Mouse (Mus musculus): ENCODE data around the gene Soga3. TPM values are rescaled to one million over a fixed set of nuclear protein-coding genes. Genes with fewer than 3 reads are reported as not detected.
A peak's percentile ranks its signal among the peaks of the same experiment; 100 is the strongest.

Gene Soga3
- 14.5 and 24.2 TPM in 2 replicates for polyA plus RNA-seq (2016; fragmentation: Nextera tagmentation; extraction: Ambion mirVana)

DNA sequence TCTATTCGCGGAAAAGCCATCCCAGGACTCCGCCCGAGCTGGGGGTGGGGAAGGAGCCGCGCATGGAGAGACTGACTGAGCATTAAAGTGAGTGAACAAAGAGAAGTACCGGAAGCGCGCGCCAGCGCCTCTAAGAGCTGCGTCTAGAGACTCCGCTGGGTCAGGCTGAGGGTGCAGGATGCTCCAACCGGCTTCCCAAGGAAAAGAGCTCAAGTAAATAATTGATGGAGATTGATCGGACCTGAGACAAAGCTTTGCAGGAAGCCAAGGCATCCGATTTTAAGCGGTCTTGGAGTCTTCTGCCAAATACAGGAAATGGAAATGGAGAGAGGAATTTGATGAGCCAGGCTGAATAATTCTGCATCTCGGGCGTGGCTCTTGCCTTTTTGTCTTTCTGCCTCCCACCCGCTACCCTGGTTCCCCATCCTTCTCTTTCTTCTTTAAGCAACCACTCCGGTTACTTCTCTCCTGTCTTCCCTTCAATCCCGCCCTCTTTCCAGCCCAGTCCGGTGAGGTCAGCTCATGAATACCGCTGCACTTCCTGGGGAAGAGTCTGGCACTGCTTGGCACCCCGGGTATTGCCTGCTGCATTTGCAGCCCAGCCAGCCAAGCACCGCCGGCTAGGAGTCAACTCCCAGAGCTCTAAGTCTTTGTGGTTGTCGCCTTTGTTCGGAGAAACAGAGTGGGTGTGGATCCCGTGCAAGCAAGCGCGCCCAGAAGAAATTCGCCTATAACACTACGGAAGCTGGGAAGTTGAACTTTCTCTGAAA, at the start of gene Soga3:
Gene Soga3 (plus strand): TSS at position 274 of the 770 bp plus-strand sequence.
- peaks cover 14% of the 10 kb centered on the region for H3K27me3 ChIP-seq (ENCODE audit: low read depth, poor library complexity, severe bottlenecking)

DNA sequence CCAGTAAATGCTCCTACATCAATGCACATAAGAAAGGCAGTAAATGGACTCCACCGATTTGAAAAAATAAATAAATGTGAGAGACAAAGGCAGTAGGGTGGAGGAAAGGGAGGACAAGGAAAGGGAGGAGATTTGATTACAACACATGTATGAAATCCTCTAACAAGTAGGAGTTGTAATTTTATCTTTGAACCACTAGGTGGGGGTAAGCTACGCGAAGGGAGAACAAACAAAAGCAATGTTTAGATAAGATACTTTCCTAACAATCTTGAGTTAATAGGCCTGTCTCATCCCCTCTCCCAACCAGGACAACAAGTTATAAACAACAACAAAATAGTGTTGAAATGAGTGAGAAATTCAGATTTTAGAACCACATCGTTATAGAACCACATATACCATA, 36.7 kb upstream of the Soga3 start:
- H3K27me3 ChIP-seq (ENCODE audit: low read depth, poor library complexity, severe bottlenecking): no peaks in the 10 kb centered on the region
- no peak overlapping the region for H3K4me3 ChIP-seq
- no peak for DNase-seq (ENCODE audit: low spot score)
- no peak overlapping the region for H3K27ac ChIP-seq (replicated peaks)
- H3K4me1 ChIP-seq: no peaks in the 10 kb centered on the region
- no peaks in the 10 kb centered on the region for H3K9me3 ChIP-seq (replicated peaks)
- H3K36me3 ChIP-seq: no peaks in the 10 kb centered on the region
- WGBS: 17% methylated on average over 4 of the region's 4 CpGs

More for the DNA sequence above, at the start of gene Soga3:
- Histone ChIP-seq H3K4me1 (peaks cover 42% of the 10 kb centered on the region), H3K4me3 (peak within 1 kb of the TSS; percentile 79), H3K9me3 (replicated peaks) (no peaks in the 10 kb centered on the region), H3K27ac (replicated peaks) (peak within 1 kb of the TSS; percentile 96), H3K36me3 (peaks cover 2% of the 10 kb centered on the region; the same call in 1 of the 2 replicates)
- WGBS: under 1% methylated on average over 34 of the region's 34 CpGs
- peak; percentile 88 for DNase-seq (ENCODE audit: low spot score)

DNA sequence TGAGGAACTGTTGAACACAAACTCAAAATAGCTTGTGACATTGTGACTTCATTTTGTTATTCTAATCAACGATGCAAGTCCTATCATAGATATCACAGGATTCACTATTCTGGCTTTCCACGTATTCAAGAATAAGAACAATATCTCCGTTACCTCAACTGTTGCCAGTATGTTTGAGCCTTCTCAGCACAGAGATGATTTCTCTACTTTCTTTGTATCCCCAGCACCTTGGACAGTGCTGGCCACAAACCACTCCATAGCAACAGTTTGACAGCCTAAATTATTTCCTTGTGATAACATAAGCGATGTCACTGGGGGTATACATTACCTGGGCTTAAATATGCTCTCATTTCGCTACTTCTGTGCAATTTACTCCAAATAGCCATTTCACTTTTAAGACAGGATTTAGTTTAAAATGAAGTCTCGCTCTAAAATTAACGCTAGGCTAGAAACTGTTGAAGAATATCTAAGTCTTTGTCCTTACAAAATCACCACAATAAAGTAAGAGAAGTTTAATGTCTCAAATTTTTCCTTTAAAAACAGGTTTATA, 1.0 kb upstream of the Soga3 start:
- H3K4me3 ChIP-seq: peak overlapping the region; percentile 79
- 31% methylated on average over 7 of the region's 7 CpGs for WGBS
- no peak for DNase-seq (ENCODE audit: low spot score)

DNA sequence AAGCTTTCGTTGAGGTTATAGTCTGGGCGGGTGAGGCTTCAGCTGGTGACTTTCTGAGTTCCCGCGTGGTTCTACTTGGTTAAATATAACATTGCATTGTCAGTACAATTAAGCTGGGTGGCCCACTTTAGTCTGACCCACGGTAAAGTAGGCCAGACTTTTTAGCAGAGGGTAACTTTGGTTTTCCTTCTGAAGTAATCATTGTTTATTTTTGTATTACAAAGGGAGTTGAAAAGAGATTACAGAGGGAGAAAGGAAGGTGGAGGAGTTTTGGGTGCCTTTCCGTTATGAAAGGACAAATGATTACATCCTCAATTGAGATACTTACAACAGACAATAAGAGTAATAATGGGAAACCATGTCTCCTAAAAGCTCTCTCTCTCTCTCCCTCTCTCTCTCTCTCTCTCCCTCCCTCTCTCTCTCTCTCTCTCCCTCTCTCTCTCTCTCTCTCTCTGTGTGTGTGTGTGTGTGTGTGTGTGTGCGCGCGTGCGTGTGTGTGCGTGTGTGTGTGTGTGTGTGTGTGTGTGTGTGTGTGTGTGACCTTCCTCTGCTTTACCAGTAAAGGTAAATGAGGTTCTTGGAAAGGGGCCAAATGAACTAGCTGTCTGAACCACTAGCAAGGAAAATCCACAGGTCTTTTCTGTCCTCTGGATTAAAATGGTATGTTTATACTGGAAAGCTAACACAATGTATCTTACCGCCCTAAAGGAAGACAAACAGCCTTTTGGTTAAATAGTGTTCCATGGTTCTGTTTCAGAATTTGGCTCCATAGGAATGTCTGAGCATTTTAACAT, 1.2 kb downstream of the Soga3 start:
- Histone ChIP-seq H3K27ac (replicated peaks) (peak overlapping the region; percentile 96), H3K27me3 (ENCODE audit: low read depth, poor library complexity, severe bottlenecking) (peaks cover 15% of the 10 kb centered on the region), H3K36me3 (peaks cover 11% of the 10 kb centered on the region), H3K4me1 (peaks cover 43% of the 10 kb centered on the region), H3K9me3 (replicated peaks) (no peaks in the 10 kb centered on the region), H3K4me3 (peak overlapping the region; percentile 79)
- 21% methylated on average over 12 of the region's 12 CpGs for WGBS
- no peak for DNase-seq (ENCODE audit: low spot score)

More for the DNA sequence above, 1.0 kb upstream of the Soga3 start:
- Histone ChIP-seq H3K27ac (replicated peaks) (peak overlapping the region; percentile 96), H3K4me1 (peaks cover 31% of the 10 kb centered on the region), H3K36me3 (no peaks in the 10 kb centered on the region), H3K27me3 (ENCODE audit: low read depth, poor library complexity, severe bottlenecking) (peaks cover 3% of the 10 kb centered on the region; the same call in 1 of the 2 replicates), H3K9me3 (replicated peaks) (no peaks in the 10 kb centered on the region)

DNA sequence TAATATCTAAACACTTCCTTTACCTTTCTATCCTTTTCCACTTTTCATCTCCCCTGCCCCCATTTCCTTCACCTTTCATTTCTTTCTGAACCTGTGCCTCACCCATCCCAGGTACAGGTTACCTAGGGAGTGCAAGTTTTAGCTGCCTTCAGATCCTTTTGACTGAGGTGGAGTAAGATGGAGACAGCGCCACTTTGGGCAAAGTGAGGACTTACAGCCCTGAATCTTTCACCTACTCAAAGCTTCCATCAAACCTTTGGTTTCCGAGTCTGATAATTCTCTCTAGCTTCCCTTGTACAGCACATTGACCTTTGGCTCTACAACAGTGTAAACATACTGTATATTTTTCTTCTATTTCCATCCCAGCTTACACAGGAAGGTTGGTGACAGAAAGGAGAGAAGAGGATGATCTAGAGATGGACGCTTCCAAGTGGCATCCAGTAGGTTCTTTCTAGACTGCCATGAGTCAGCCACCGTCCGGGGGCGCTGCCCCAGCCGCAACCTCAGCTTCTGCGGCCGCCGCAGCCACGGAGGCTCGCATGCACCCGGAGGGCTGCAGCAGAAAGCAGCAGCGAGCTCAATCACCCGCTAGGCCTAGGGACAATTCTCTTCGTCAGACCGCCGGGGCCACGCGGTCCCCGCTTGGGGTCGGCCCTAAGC, 2.7 kb downstream of the Soga3 start:
- DNase-seq (ENCODE audit: low spot score): peak; percentile 84
- Histone ChIP-seq H3K4me3 (peak overlapping the region; percentile 79), H3K4me1 (peaks cover 43% of the 10 kb centered on the region), H3K27ac (replicated peaks) (peak overlapping the region; percentile 88), H3K36me3 (peaks cover 26% of the 10 kb centered on the region), H3K27me3 (ENCODE audit: low read depth, poor library complexity, severe bottlenecking) (peaks cover 15% of the 10 kb centered on the region), H3K9me3 (replicated peaks) (no peaks in the 10 kb centered on the region)
- under 1% methylated on average over 22 of the region's 22 CpGs for WGBS

DNA sequence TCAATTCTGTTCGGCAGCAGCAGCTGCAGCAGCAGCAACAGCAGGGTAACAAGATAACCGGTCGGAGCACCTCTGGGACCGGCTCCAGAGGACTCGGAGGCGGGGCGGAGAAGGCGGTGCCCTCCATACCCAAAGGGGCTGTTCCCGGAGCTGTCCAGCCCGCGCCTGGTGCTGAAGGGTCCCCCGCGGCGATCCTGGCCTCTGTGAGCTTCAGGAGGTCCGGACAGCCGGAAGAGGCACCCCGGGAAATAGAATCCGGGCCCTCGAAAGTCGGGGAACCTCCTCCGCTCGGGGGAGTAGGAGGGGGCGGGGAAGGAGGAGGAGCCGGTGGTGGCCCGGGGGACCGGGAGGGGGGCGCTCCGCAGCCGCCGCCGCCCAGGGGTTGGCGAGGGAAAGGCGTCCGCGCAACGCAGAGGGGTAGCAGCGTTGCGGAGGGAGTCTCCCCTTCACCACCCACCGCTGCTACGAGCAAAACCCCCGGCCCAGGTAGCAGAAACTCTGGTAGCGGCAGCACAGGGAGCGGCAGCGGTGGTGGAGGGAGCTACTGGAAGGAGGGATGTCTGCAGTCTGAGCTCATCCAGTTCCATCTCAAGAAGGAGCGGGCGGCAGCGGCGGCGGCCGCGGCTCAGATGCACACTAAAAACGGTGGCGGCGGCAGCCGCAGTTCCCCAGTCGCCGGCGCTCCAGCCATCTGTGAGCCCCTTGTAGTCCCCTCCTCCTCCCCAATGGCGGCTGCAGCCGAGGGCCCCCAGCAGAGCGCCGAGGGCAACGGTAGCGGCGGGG, 3.4 kb downstream of the Soga3 start:
- Histone ChIP-seq H3K27ac (replicated peaks) (peak overlapping the region; percentile 88), H3K27me3 (ENCODE audit: low read depth, poor library complexity, severe bottlenecking) (peaks cover 15% of the 10 kb centered on the region), H3K9me3 (replicated peaks) (no peaks in the 10 kb centered on the region), H3K4me1 (peaks cover 43% of the 10 kb centered on the region), H3K36me3 (peaks cover 33% of the 10 kb centered on the region), H3K4me3 (peak overlapping the region; percentile 79)
- under 1% methylated on average over 64 of the region's 65 CpGs for WGBS
- peak; percentile 68 for DNase-seq (ENCODE audit: low spot score)

DNA sequence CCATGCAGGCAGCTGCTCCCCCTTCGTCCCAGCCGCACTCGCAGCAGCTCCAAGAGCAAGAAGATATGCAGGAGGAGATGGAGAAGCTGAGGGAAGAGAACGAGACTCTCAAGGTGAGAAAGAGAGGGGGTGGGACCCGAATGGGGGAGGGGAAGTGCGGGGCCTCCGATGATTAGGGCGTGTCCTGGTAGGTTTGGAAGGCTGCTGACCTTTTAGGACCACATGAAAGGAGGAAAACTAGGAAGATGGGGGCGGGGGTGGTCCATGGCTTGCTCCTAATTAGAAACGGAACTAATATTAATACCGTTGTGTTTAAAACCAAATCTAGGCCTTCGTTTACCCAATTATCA, 4.0 kb downstream of the Soga3 start:
- Histone ChIP-seq H3K36me3 (peaks cover 39% of the 10 kb centered on the region), H3K27ac (replicated peaks) (peak overlapping the region; percentile 88), H3K9me3 (replicated peaks) (no peaks in the 10 kb centered on the region), H3K4me1 (peaks cover 40% of the 10 kb centered on the region), H3K27me3 (ENCODE audit: low read depth, poor library complexity, severe bottlenecking) (peaks cover 15% of the 10 kb centered on the region), H3K4me3 (peak overlapping the region; percentile 79)
- DNase-seq (ENCODE audit: low spot score): no peak
- WGBS: under 1% methylated on average over 12 of the region's 12 CpGs

DNA sequence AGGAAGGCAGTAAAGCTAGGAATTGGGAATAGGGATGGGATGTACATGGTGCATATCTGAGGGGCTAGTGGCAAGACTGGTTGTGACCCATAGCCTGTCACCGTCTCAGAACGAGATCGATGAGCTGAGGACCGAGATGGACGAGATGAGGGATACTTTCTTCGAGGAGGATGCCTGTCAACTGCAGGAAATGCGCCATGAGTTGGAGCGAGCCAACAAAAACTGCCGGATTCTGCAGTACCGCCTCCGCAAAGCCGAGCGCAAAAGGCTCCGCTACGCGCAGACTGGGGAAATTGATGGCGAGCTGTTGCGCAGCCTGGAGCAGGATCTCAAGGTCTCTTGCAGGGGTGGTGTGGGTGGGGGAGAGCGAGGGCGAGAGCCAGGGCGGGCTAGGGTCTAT, 4.4 kb downstream of the Soga3 start:
- peaks cover 44% of the 10 kb centered on the region for H3K36me3 ChIP-seq
- DNase-seq (ENCODE audit: low spot score): peak; percentile 29
- peak overlapping the region; percentile 79 for H3K4me3 ChIP-seq
- H3K27me3 ChIP-seq (ENCODE audit: low read depth, poor library complexity, severe bottlenecking): peaks cover 15% of the 10 kb centered on the region
- 5% methylated on average over 21 of the region's 21 CpGs for WGBS
- peaks cover 36% of the 10 kb centered on the region for H3K4me1 ChIP-seq
- peak overlapping the region; percentile 88 for H3K27ac ChIP-seq (replicated peaks)
- no peaks in the 10 kb centered on the region for H3K9me3 ChIP-seq (replicated peaks)

DNA sequence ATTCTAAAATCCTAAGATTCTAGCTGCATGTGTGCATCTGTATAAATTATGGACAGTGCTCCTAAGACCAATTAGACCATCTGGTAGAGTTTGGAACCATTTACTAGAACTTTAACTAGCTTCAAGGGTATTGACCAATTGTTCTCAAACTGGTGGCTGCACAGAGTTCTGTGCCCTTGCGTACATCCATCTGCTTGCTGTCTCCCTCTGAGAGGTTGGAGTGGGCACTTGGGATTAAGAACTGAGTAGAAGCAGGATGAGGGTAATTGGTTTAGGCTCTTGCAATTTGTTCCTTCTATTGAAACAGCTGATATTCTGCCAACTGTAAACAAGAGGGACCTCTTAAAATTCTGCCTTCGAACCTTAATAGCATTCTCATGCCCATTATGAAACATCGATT, 11.7 kb downstream of the Soga3 start:
- 87% methylated on average over 3 of the region's 3 CpGs for WGBS
- Histone ChIP-seq H3K27ac (replicated peaks) (no peak overlapping the region), H3K4me1 (no peaks in the 10 kb centered on the region), H3K9me3 (replicated peaks) (no peaks in the 10 kb centered on the region), H3K36me3 (peaks cover 88% of the 10 kb centered on the region), H3K27me3 (ENCODE audit: low read depth, poor library complexity, severe bottlenecking) (no peaks in the 10 kb centered on the region), H3K4me3 (no peak overlapping the region)
- DNase-seq (ENCODE audit: low spot score): no peak

DNA sequence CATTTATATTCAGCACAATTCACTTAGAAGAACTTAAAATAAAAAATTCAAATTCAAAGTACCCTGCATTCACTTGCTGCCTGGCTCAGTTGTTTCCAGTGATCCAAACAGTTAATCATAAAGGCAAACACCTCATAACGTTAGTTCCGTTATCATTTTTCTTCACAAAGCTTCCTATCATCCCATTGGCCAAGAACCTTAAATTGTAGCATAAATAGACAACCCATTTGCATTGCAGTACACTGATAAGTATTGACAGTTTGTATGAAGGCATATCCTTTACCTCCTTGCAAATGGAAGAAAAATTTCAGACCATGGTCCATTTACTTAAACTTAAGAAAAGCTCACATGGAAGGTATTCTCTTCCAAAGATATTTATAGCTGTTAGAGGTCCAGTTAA, 18.0 kb downstream of the Soga3 start:
- DNase-seq (ENCODE audit: low spot score): no peak
- peaks cover 86% of the 10 kb centered on the region for H3K36me3 ChIP-seq
- H3K4me1 ChIP-seq: no peaks in the 10 kb centered on the region
- no peaks in the 10 kb centered on the region for H3K9me3 ChIP-seq (replicated peaks)
- 85% methylated on average over 2 of the region's 2 CpGs for WGBS
- no peak overlapping the region for H3K27ac ChIP-seq (replicated peaks)
- no peaks in the 10 kb centered on the region for H3K27me3 ChIP-seq (ENCODE audit: low read depth, poor library complexity, severe bottlenecking)
- no peak overlapping the region for H3K4me3 ChIP-seq

DNA sequence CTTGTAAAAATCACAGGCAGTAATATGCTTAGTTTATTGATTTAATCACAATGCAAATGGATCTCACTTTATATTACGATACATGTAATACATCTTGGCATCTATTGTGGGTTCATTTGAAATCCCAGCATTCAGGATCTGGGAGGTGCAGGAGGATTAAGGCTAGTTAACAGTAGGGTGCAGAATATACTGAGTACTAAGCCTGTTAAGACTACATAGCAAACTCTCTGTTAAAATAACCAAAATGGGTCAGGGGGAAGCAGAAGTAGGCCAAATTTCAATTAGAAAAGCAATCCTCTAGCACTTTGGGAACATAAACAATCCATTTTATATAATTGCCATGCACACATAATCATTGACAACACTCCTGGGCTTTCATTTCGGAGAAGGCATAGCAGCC, 30.1 kb downstream of the Soga3 start:
- H3K36me3 ChIP-seq: peaks cover 90% of the 10 kb centered on the region
- no peaks in the 10 kb centered on the region for H3K4me1 ChIP-seq
- DNase-seq (ENCODE audit: low spot score): no peak
- no peak overlapping the region for H3K27ac ChIP-seq (replicated peaks)
- no peak overlapping the region for H3K4me3 ChIP-seq
- H3K9me3 ChIP-seq (replicated peaks): peaks cover 11% of the 10 kb centered on the region
- 86% methylated on average over 2 of the region's 2 CpGs for WGBS
- H3K27me3 ChIP-seq (ENCODE audit: low read depth, poor library complexity, severe bottlenecking): no peaks in the 10 kb centered on the region

DNA sequence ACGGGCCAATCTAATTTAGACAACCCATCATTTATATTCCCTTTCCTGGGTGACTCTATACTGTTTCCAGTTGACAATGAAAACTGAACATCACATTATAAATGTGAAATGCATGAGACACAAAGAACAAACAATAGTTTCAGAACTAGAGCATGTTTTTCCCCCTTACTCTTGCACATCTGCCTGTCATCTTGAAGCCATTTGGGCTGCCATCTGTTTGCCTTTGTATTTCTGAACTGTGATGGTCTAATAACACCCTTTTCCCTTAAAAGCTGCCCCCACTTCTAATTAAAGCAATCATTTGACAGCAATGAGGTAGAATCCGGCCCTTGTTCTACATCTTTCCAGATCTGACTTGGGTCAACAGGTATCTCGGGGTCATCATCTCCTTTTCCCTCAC, 32.0 kb downstream of the Soga3 start:
- DNase-seq (ENCODE audit: low spot score): no peak
- Histone ChIP-seq H3K36me3 (peaks cover 84% of the 10 kb centered on the region), H3K4me1 (no peaks in the 10 kb centered on the region), H3K4me3 (no peak overlapping the region), H3K27me3 (ENCODE audit: low read depth, poor library complexity, severe bottlenecking) (no peaks in the 10 kb centered on the region), H3K27ac (replicated peaks) (no peak overlapping the region), H3K9me3 (replicated peaks) (peaks cover 11% of the 10 kb centered on the region)
- 88% methylated on average over 3 of the region's 3 CpGs for WGBS
